Mouse (Mus musculus) midbrain, postnatal 0 days (tissue): Measurements from ENCODE around the gene Mrps9. TPM values are rescaled to one million over a fixed set of nuclear protein-coding genes. Genes with fewer than 3 reads are reported as not detected.

ENCODE experiments used
- ATAC-seq: fragments of 200-750 bp; cut with Nextera tagmentation; 2 replicates; pipeline ENCODE4 v1.8.0; 2017; ENCODE audit warnings: moderate number of reproducible peaks, mild to moderate bottlenecking, moderate TSS enrichment, moderate library complexity; ENCODE audit not compliant: low FRiP score
- DNase-seq: peaks from one replicate; pipeline ENCODE4 v3.0.0-alpha.2; 2015; ENCODE audit warnings: low spot score
- H3K27ac ChIP-seq: fragments of 300-500 bp; sonication (generic); 2 replicates; pipeline ENCODE4 v1.5.1; 2014; ENCODE audit warnings: low read depth, mild to moderate bottlenecking, low read length, mixed read lengths
- H3K27me3 ChIP-seq: fragments of 300-500 bp; sonication (generic); 2 replicates; pipeline ENCODE4 v1.6.1; 2014; ENCODE audit warnings: low read length, control low read depth, mixed read lengths; ENCODE audit not compliant: insufficient read depth
- H3K36me3 ChIP-seq: fragments of 300-500 bp; sonication (generic); 2 replicates; pipeline ENCODE4 v1.6.1; 2014; ENCODE audit warnings: low read length, control low read depth, mixed read lengths; ENCODE audit not compliant: insufficient read depth
- H3K4me1 ChIP-seq: fragments of 300-500 bp; sonication (generic); 2 replicates; pipeline ENCODE4 v1.6.1; 2014; ENCODE audit warnings: mild to moderate bottlenecking, control low read depth, antibody characterized with exemption, low read length, mixed read lengths; ENCODE audit not compliant: insufficient read depth
- H3K4me2 ChIP-seq: fragments of 300-500 bp; sonication (generic); 2 replicates; pipeline ENCODE4 v1.6.1; 2014; ENCODE audit warnings: low read depth, mild to moderate bottlenecking, low read length, mixed read lengths; ENCODE audit not compliant: poor library complexity, severe bottlenecking
- H3K4me3 ChIP-seq: fragments of 300-500 bp; sonication (generic); 2 replicates; pipeline ENCODE4 v1.5.1; 2014; ENCODE audit warnings: low read depth, mild to moderate bottlenecking, low read length, moderate library complexity
- H3K9ac ChIP-seq: fragments of 300-500 bp; sonication (generic); replicated peaks from 2 replicates; pipeline ENCODE4 v1.6.1; 2014; ENCODE audit warnings: mild to moderate bottlenecking, low read length, moderate library complexity, mixed read lengths; ENCODE audit not compliant: poor library complexity, severe bottlenecking
- H3K9me3 ChIP-seq: fragments of 300-500 bp; sonication (generic); 2 replicates; pipeline ENCODE4 v1.6.1; 2016; ENCODE audit warnings: low read length, control low read depth
- CTCF ChIP-seq: IDR thresholded peaks from 2 replicates; pipeline ENCODE4 v1.5.1; 2016; ENCODE audit warnings: antibody characterized with exemption, mild to moderate bottlenecking
- WGBS: fragments of 180-500 bp; shearing (Covaris S2); extraction: QIAGEN DNeasy Blood & Tissue Kit; methylation state at CpG from one replicate; pipeline ENCODE4 v1.1.7; 2014; 5-methylcytosine and 5-hydroxymethylcytosine counted together
- polyA plus RNA-seq: library from polyadenylated mRNA; unstranded; fragments of >200 nt; fragmentation: Nextera tagmentation; extraction: Ambion mirVana; gene quantifications from 2 replicates; pipeline ENCODE4 v1.2.1, GENCODE M21; 2015
- total RNA-seq: library from RNA; depleted of rRNA; stranded (reverse); fragments of >200 nt; gene quantifications from 2 replicates; pipeline ENCODE4 v1.2.3, GENCODE M21; 2014

The Mrps9 gene
- total and polyA plus RNA-seq, 2 experiments from 2014 or later, result 32.2 to 33.2 TPM

DNA sequence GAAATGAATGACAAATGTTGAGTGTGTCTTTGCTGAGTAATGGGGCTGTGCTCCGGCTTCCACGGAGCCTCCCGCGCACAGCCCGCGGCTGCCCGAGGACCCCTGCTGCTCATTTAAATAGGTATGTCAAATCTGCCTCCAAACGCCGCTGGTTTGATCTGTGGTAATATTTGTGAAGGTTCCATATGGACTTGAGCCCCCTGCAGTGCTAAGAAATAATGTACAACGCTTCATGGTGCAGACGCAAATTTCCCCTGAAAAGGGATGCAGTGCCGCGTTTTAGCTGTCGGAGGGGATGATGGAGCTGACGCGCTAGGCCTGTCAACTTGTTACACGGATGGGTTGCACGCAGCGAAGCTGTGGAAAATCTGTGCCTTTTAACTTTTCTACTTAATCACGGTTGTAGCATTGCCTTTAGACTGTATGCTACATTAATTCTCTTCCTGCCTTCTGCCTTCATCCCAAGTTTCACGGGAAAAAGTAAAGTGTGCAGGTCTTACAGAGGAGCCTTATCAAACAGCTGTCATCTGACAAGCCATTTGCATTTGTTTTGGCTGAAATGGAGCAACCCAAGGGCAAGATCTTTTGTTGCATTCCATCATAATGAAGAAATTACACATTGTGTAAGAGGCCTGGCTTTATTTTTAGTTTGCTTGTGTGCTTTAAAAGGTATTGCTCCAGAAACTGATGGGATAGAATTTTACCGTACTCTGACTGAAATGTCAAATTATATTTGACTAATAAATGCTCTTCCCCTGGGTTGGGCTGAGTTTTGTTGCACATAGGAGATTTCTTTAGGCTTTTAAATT, 37.7 kb downstream of the Mrps9 start:
- no peaks in the 10 kb centered on the region for H3K9me3 ChIP-seq
- H3K27ac ChIP-seq, result no peak overlapping the region
- DNase-seq (peak; percentile 56), ATAC-seq (peak; percentile 53)
- no peak overlapping the region for H3K9ac ChIP-seq
- H3K4me3 ChIP-seq, result no peak overlapping the region
- H3K36me3 ChIP-seq, result no peaks in the 10 kb centered on the region
- 0 out of 2 replicates have a peak, but pooled peaks have one; percentile 19 for TF ChIP-seq CTCF
- no peaks in the 10 kb centered on the region for H3K4me1 ChIP-seq
- peak overlapping the region; percentile 29; the same call in 1 of the 2 replicates for H3K4me2 ChIP-seq
- WGBS, result 18% methylated on average over 22 of the region's 22 CpGs
- H3K27me3 ChIP-seq, result no peaks in the 10 kb centered on the region

DNA sequence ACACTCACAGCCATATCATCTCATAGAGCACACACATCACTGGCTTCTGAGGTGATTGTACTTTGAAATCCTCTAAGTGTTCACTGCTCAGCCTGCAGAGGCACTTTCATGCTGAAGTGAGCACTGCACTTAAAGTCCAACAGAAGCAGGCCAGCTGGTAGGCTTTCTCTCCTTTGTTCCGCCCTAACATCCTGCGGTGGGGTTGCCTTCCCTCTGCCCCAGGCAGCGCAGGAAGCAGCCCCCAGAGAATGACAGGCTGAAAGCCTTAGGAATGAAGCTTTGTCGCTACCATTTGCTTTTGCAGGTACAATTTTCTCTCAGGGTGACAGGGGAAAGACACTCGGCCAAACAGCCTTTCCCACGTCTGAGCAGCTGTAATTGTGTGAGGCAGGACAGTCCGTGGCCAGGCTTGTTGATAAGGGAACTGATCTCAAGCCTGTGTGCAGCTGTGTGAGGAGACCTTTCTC, 38.4 kb downstream of the Mrps9 start:
- Histone ChIP-seq H3K4me3 (no peak overlapping the region), H3K27me3 (no peaks in the 10 kb centered on the region), H3K27ac (peak overlapping the region; percentile 57), H3K36me3 (no peaks in the 10 kb centered on the region), H3K4me2 (no peak overlapping the region), H3K9ac (no peak overlapping the region), H3K9me3 (no peaks in the 10 kb centered on the region), H3K4me1 (no peaks in the 10 kb centered on the region)
- TF ChIP-seq CTCF, result no peak
- no peak for ATAC-seq
- no peak for DNase-seq
- 16% methylated on average over 7 of the region's 7 CpGs for WGBS

DNA sequence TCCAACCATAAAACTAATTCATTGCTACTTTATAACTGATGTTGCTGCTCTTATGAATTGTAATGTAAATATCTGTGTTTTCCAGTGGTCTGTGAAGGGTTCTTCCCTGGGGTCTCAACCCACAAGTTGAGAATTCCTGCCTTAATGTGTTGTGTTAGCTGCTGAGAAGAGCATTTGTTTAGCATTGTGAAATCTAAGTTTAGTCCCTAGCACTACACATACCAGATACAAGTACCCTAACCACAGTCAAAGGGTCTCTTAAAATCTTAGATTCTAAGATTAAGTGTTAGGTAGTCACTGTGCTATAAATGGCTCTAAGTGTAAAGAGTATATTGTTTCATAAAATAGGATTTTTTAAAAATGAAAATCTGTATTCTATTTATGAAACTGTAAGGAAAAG, 43.7 kb downstream of the Mrps9 start:
- Histone ChIP-seq H3K27me3 (no peaks in the 10 kb centered on the region), H3K9ac (no peak overlapping the region), H3K9me3 (no peaks in the 10 kb centered on the region), H3K27ac (no peak overlapping the region), H3K36me3 (peaks cover 2% of the 10 kb centered on the region; the same call in 1 of the 2 replicates), H3K4me2 (no peak overlapping the region), H3K4me1 (no peaks in the 10 kb centered on the region), H3K4me3 (no peak overlapping the region)
- DNase-seq (no peak), ATAC-seq (no peak)
- TF ChIP-seq CTCF, result no peak

DNA sequence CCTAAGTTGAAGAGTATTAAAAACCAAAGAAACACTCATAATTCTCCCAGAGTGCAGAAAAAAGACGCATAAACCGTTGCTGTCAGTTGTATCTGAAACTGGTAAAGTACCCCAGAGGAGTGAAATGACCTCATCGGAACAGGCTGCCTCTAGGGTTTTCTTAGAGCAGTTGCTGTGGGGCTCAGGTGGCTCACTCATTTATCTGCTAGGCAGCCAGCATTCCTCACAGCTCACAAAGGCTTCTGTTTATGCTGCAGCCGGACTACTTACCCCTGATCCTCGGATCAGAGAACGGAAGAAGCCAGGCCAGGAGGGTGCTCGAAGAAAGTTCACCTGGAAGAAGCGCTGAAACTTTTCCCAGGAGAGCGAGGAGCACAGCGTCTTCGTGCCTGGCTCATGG, 54.1 kb downstream of the Mrps9 start:
- DNase-seq, result no peak
- Histone ChIP-seq H3K4me3 (no peak overlapping the region), H3K36me3 (peaks cover 17% of the 10 kb centered on the region), H3K27ac (no peak overlapping the region), H3K9me3 (no peaks in the 10 kb centered on the region), H3K4me2 (no peak overlapping the region), H3K27me3 (no peaks in the 10 kb centered on the region), H3K4me1 (no peaks in the 10 kb centered on the region), H3K9ac (no peak overlapping the region)
- ATAC-seq, result no peak
- no peak for TF ChIP-seq CTCF
- 83% methylated on average over 11 of the region's 11 CpGs for WGBS

DNA sequence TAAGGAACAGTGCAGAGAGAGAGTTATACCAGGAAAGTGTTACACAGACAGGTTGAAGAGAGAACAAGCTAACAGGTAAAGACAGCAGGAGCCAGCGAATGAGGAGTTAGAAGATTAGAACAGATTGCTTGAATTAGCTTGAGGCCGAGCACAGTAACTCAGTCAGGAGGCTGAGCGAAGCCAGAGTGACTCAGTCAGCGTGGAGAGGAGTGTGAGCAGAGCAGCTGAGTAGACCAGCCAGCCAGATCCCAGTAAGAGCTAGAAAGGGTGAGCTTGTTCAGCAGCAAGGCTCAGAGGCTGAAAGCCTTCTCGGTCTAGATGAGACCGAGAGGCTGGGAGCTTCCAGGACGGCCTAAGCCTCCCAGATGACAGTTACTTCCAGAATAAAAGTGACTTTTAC, 55.7 kb downstream of the Mrps9 start:
- TF ChIP-seq CTCF, result no peak
- Histone ChIP-seq H3K27me3 (no peaks in the 10 kb centered on the region), H3K36me3 (0 out of 2 replicates have a peak, but pooled peaks cover 7% of the 10 kb centered on the region), H3K9me3 (no peaks in the 10 kb centered on the region), H3K27ac (no peak overlapping the region), H3K4me3 (no peak overlapping the region), H3K4me2 (no peak overlapping the region), H3K9ac (no peak overlapping the region), H3K4me1 (no peaks in the 10 kb centered on the region)
- WGBS, result 72% methylated on average over 7 of the region's 7 CpGs
- ATAC-seq (no peak), DNase-seq (no peak)

DNA sequence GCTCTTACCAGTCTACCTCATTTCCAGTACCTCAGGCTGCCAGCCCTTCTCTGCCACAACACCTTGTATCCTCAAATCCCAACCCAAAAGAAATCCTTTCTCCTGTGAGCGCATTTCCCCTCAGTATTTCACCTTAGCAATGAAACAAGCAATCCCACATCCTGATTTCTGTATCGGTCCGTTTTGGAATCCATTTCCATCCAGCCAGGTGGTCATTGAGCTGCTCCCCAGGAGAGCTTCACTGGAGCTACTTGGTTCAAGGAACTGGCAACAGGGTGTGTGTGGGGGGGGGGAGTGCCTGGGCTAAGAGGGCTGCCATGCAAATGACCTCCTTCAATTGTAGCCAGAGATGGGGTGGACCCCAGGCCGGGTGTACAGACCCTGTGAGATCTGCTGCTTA, 56.1 kb downstream of the Mrps9 start:
- H3K4me3 ChIP-seq, result no peak overlapping the region
- WGBS, result 52% methylated on average over 4 of the region's 4 CpGs
- H3K9ac ChIP-seq, result no peak overlapping the region
- TF ChIP-seq CTCF, result no peak
- H3K4me1 ChIP-seq, result no peaks in the 10 kb centered on the region
- no peaks in the 10 kb centered on the region for H3K9me3 ChIP-seq
- H3K36me3 ChIP-seq, result 0 out of 2 replicates have a peak, but pooled peaks cover 7% of the 10 kb centered on the region
- ATAC-seq, result no peak
- H3K27me3 ChIP-seq, result no peaks in the 10 kb centered on the region
- no peak for DNase-seq
- no peak overlapping the region for H3K27ac ChIP-seq
- H3K4me2 ChIP-seq, result no peak overlapping the region
